Mouse (Mus musculus): ENCODE measurements at regions not wholly inside any gene's neighbourhood (a gene's known extent, or its start where the extent isn't known, plus 50 kb on each side); places are given as distances from the start of the nearest gene placed in this dataset.

DNA sequence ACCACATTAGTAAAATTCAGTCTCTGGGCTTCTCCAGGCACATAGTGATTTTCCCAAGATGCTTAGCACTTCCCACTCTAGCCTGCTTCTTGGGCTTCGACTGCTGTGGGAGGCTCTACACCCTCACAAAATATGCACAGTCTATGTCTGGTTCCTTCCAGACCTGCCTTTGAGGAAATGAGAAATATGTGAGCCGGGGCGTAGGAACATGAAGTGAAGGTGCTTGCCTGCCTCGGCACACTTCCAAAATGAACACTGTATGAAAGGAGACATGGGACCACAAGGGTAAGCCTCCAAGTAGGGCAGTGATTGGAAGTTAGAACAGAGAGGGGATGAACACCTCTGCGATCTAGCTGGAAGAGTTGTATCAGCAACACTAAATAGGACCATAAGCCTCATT, 54.5 kb downstream of the Gm10260 start:
- no peak for DNase-seq

DNA sequence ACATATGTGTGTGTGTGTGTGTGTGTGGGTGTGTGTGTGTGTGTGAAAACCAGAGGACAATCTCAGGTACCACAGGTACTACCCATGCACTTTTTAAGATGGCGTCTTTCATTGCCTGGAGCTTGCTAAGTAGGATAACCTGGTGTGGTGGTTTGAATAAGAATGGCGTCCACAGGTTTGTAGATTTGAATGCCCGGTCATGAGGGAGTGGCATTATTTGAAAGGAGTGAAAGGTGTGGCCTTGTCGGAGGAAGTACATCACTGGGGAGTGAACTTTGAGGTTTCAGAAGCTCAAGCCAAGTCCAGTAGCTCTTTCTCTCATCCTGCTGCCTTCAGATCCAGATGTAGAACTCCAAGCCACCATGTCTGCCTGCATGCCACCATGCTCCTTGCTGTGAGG, 55.9 kb downstream of the Gm10260 start:
- no peak for DNase-seq

DNA sequence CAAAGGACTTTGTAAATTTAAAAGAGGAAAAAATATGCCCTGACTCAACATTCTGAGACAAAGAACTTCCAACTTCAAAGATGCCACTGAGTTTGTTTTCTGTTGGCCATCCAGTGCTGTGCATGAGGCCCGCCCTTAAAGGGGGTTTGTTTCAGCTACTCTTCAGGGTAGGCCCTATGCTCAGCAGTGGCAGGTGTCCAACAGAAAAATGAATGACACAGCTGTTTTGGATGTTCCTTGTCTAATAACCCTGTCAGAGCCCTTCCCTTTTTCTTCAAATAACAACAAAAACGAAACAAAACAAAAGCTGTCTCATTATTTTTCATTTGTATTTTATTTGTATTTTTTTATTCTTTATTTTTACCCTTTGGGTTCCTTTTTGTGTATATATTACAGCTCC, 61.5 kb downstream of the Gm10260 start:
- no peak for DNase-seq

GRCm38 (mm10) chr13:97698317-97698716, 62.1 kb downstream of the Gm10260 start:
- no peak for DNase-seq

DNA sequence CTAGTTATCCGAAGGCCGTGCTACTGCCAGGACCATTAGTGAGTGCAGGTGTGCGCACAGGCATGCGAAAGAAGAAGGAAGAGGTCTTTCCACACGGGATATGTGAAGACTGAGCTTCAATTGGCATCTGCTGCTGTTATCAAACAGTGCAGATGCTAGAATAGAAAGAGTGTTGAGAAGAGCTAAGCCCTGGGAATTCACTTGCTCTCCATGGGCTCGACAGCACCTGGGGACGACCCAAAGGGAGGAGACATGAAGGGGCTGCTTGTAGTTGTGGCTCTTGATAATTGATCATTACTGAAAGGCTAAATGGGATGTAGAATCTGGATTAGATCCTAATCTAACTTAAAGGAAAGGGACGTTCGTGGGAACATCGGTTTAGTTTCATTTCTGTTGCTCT, 63.2 kb downstream of the Gm10260 start:
- DNase-seq: no peak

DNA sequence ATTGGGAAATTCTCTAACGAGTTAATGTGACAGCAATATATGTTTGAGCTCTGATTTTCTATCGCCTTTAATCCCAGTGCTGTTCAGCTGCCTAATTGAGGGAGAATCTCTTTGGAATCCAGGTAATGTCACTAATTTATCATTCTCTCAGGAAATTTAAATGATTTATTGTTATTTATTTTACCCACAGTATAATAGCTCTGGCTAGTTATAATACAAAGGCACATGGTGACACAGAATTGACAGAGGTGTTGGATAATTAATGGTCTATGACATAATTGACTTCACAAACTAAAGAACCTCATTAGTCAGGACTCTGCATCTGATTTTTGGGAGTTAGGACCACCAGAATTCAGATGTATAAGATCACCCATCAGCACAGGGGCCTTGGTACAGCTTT, 65.4 kb downstream of the Gm10260 start:
- DNase-seq: no peak

DNA sequence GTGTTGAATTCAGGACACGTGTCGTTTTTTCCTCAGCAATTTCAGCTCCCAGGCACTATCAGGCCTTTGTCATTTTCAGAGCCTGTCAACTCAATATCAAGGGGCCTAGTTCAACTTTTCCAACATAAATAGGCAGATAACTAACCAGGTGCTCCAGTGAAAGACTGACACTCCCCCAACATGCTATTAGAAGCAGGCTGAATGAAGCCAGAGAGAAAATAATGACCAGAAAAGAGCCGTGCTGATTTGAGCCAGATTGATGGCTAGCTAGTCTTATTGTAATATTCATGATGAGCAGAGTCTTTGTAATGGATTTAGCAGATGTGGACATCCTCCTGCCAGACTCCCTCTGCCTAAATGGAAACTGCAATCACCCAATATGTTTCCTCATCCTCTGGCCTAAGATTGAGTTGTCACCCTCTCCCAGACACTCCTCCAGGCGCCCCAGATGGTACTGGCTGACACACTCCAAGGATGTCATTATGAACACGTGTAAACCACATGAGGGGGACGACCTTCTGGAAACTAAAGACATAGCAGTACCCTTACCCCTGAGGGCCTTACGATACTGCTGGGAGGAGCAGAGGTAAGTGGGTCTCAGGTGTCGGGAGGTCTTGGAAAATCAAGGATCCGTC, 66.0 kb downstream of the Gm10260 start:
- DNase-seq: no peak

DNA sequence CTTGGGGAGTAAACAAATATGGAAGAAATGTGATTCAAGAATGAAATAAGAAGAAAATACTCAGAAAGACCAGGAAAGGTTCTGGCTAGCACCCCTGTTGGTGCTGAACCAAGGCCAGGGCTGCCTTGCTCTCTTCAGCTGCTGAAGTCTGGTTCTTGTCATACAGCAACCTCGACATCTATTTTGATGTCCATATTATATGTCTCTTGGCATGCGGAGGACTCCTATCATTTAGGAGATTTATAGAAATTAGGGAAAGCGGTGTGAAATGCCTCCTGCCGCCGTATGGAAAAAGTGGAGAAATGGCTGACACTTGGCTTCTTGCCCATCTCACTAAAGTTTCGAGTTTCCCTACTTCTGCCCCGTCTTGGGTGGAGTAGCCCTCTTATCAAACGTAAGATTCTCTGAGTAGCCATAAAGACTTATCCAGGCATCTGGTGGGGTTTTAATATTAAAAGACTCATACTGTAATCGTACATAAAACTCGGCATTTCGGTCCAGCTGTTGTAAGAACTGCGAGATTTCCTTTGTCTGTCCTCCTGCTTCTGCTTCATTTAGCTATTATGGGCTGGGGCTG, 72.0 kb downstream of the Gm10260 start:
- no peak for DNase-seq

DNA sequence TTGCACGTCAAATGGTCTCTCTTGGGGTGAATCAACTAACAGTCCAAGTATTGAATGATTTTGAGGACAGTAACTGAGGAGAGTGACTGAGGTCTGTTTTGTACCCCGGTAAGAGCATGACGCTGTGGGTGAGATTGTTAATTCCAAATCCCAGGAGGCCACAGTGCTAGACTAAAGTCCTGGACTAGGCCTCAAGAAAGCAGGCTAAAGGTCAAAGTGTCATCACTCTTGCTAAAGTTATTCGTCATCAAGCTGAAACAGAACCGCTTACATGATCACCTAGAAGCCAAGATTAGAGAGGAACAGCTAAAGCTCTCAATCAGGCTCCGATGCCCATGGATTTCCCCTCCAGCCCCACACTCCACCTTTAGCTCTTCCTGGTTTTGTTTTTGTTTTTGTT, 76.6 kb downstream of the Gm10260 start:
- DNase-seq: no peak

GRCm38 (mm10) chr13:97681228-97681987, 79.0 kb downstream of the Gm10260 start:
- DNase-seq: no peak

DNA sequence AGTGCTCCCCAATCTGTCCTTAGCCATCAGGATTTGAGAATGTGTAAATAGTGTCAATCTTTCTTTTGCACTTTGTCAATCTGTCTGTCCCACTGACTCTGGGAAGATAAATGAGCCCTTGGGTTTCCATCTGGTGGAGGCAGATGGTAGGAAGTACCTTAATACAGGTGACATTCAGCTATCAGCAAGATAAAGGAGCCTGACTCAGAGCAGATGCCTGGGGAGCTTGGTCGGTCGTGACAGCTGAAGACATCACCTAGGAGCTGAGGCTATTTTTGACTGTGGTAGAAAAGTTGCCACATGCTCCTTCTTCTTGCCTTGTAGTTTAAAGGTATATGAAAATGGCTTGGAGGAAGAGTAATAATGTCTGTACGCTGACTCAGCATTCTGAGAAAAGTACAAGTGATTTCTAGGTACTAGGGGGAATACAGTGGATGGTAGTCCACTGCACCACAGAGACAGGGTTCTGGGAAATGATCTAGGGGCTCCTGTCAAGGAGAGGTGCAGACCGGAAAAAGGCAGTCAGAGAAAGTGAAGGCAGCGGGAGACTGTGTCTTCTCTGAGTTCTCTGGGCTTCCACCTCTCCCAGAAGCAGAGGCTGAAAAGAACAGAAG, 80.0 kb downstream of the Gm10260 start:
- no peak for DNase-seq

- no peak for DNase-seq
These were observed 81.4 kb downstream of the Gm10260 start for GRCm38 (mm10) chr13:97678991-97679390.

GRCm38 (mm10) chr13:97676536-97677048, 83.8 kb downstream of the Gm10260 start:
- DNase-seq: no peak

DNA sequence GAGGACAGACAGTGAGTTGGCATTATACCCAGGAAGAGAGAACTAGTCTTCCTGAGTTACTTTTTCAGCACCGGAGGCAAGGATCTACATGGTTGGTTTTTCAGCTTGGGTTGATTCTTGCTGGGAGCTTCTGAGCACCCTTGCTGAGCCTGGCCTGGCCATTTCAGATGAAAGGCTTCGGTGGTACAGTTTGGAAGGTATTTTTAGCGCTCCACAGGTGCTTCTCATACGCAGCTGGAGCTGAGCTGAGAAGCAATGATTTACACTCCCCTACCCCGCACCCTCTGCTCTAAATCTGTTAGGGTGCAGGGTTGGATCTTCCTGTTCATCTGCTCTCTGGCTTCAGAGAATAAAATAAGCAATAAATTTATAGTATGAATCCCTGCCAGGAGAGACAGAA, 87.3 kb downstream of the Gm10260 start:
- no peak for DNase-seq

DNA sequence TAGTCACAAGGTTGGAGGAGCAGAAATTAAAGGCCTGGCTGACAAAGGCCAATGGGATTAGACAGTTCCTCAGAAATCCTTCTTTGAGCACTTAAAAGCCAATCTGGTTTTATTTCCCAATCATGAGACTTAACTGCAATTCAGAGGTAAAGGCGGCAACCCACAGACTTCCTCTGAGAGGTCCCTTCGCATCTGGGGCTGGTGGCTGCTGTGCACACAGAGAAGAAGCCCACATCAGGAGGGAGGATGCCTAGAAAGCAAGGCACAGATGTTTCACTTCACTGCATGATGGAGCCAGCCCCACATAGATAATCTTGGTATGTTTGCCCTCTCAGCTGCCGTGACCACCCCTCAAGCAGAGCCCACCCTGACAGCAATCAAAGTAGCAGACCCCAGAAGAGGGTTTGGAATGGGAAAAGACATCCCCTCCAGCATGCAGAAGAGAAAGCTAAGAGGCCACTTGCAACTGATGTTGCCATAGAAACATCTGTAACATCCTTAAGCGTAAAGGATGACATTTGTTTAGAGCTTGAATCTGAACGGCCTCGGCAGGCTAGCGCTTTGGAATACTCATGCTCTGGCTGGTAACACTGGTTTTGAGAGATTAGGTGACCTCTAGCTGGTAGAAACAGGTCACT, 88.3 kb downstream of the Gm10260 start:
- DNase-seq: no peak

DNA sequence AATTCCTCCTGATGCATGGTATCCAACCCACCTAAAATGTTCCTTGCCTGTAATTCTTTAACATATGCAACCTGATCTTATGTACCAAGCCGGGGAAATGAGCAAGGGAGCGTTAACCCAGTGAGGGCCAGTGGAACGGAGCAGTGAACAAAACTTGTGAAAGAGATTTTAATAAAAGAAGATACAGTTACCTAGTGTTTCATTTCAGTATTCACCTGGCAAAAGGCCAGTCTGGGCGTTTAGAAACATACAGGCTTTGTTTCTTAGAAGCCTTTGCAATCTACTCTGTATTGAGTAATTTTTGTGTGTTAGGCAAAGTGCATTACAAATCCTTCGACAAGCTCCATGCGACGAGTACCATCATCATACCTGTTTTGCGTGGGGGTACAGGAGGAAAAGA, 91.1 kb downstream of the Gm10260 start:
- DNase-seq: no peak

- DNase-seq: no peak
These were observed 91.5 kb downstream of the Gm10260 start for GRCm38 (mm10) chr13:97668910-97669309.

GRCm38 (mm10) chr13:97667313-97667712, 93.1 kb downstream of the Gm10260 start:
- DNase-seq: no peak

DNA sequence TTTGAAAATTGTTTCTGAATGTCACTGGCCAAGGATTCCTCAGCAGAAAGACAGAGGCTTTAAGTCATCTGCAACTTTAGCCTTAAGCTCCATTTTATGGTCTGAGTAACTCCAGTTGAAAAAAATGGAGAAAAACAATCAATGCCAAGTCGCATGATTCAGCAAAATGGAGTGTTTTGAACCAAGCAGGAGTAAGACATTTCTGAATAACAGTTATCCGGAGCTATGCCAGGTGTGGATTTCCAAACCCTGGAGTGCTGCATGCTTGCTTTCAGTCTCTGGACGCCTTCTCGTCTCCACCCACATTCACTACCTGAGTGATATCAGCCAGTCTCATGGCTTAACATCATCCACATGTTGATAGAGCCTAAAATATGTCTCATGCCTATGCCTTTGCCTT, 93.7 kb downstream of the Gm10260 start:
- DNase-seq: no peak

- no peak for DNase-seq
These were observed 95.2 kb downstream of the Gm10260 start for GRCm38 (mm10) chr13:97665226-97665625.

- DNase-seq: peak; percentile 12
These were observed 97.7 kb downstream of the Gm10260 start for GRCm38 (mm10) chr13:97662741-97663140.

GRCm38 (mm10) chr13:97656618-97657017, 103.8 kb downstream of the Gm10260 start:
- DNase-seq: no peak

All from adrenal gland, adult 2 months (tissue).